Mouse (Mus musculus) stomach, embryonic 16.5 days (tissue): ENCODE measurements around the gene Col5a1. TPM values are rescaled to one million over a fixed set of nuclear protein-coding genes. Genes with fewer than 3 reads are reported as not detected.

Experiments used
- ATAC-seq: fragments of 200-750 bp; cut with Nextera tagmentation; 2 replicates; pipeline ENCODE4 v1.8.0; 2017; ENCODE audit warnings: moderate number of reproducible peaks, moderate TSS enrichment; ENCODE audit not compliant: insufficient read depth, low FRiP score
- H3K27ac ChIP-seq: fragments of 300-500 bp; sonication (generic); 2 replicates; pipeline ENCODE4 v1.5.1; 2014; ENCODE audit warnings: low read length
- H3K27me3 ChIP-seq: fragments of 300-500 bp; sonication (generic); 2 replicates; pipeline ENCODE4 v1.6.1; 2014; ENCODE audit warnings: low read length, control low read depth, mixed read lengths; ENCODE audit not compliant: control insufficient read depth, insufficient read depth
- H3K36me3 ChIP-seq: fragments of 300-500 bp; sonication (generic); 2 replicates; pipeline ENCODE4 v1.6.1; 2014; ENCODE audit warnings: low read length; ENCODE audit not compliant: control insufficient read depth, insufficient read depth
- H3K4me1 ChIP-seq: fragments of 300-500 bp; sonication (generic); 2 replicates; pipeline ENCODE4 v1.6.1; 2014; ENCODE audit warnings: low read length, control low read depth, mixed read lengths; ENCODE audit not compliant: control insufficient read depth, insufficient read depth
- H3K4me2 ChIP-seq: fragments of 300-500 bp; sonication (generic); 2 replicates; pipeline ENCODE4 v1.6.1; 2014; ENCODE audit warnings: low read depth, low read length, mixed read lengths
- H3K4me3 ChIP-seq: fragments of 300-500 bp; sonication (generic); replicated peaks from 2 replicates; pipeline ENCODE4 v1.5.1; 2014; ENCODE audit warnings: mild to moderate bottlenecking, low read length
- H3K9ac ChIP-seq: fragments of 300-500 bp; sonication (generic); 2 replicates; pipeline ENCODE4 v1.6.1; 2014; ENCODE audit warnings: low read length
- H3K9me3 ChIP-seq: fragments of 300-500 bp; sonication (generic); replicated peaks from 2 replicates; pipeline ENCODE4 v1.6.1; 2016; ENCODE audit warnings: low read length, control low read depth; ENCODE audit not compliant: control insufficient read depth
- WGBS: fragments of 180-500 bp; shearing (Covaris S2); extraction: QIAGEN DNeasy Blood & Tissue Kit; methylation state at CpG from one replicate; pipeline ENCODE4 v1.1.7; 2014; 5-methylcytosine and 5-hydroxymethylcytosine counted together
- polyA plus RNA-seq: library from polyadenylated mRNA; unstranded; fragments of >200 nt; fragmentation: Nextera tagmentation; extraction: Ambion mirVana; gene quantifications from 2 replicates; pipeline ENCODE4 v1.2.1, GENCODE M21; 2015

The Col5a1 gene
- 146 and 158 TPM in 2 replicates for polyA plus RNA-seq

GRCm38 (mm10) chr2:27886148-27886551, at the start of gene Col5a1:
Gene Col5a1 (plus strand): TSS chr2:27886425.
- peak within 1 kb of the TSS; percentile 89 for H3K9ac ChIP-seq
- peak within 1 kb of the TSS; percentile 71 for H3K4me3 ChIP-seq
- no peaks in the 10 kb centered on the region for H3K36me3 ChIP-seq
- peak; percentile 89 for ATAC-seq
- peak within 1 kb of the TSS; percentile 74 for H3K4me2 ChIP-seq
- under 1% methylated on average over 34 of the region's 45 CpGs for WGBS
- peaks cover 25% of the 10 kb centered on the region for H3K4me1 ChIP-seq
- peak within 1 kb of the TSS; percentile 94 for H3K27ac ChIP-seq
- no peaks in the 10 kb centered on the region for H3K27me3 ChIP-seq
- no peaks in the 10 kb centered on the region for H3K9me3 ChIP-seq

- no peak for ATAC-seq
- Histone ChIP-seq H3K4me2 (no peak overlapping the region), H3K9ac (no peak overlapping the region), H3K27me3 (no peaks in the 10 kb centered on the region), H3K4me1 (peaks cover 29% of the 10 kb centered on the region), H3K27ac (no peak overlapping the region), H3K4me3 (no peak overlapping the region), H3K9me3 (no peaks in the 10 kb centered on the region), H3K36me3 (no peaks in the 10 kb centered on the region)
- 83% methylated on average over 9 of the region's 9 CpGs for WGBS
These were observed 48.1 kb upstream of the Col5a1 start for GRCm38 (mm10) chr2:27838112-27838511.

- H3K27ac ChIP-seq: peak overlapping the region; percentile 44; the same call in 1 of the 2 replicates
- no peaks in the 10 kb centered on the region for H3K36me3 ChIP-seq
- H3K4me1 ChIP-seq: peaks cover 13% of the 10 kb centered on the region
- no peaks in the 10 kb centered on the region for H3K27me3 ChIP-seq
- H3K9ac ChIP-seq: no peak overlapping the region
- WGBS: 40% methylated on average over 3 of the region's 3 CpGs
- no peak for ATAC-seq
- H3K4me2 ChIP-seq: no peak overlapping the region
- H3K4me3 ChIP-seq: no peak overlapping the region
- H3K9me3 ChIP-seq: no peaks in the 10 kb centered on the region
These were observed 45.3 kb upstream of the Col5a1 start for GRCm38 (mm10) chr2:27840890-27841289.

GRCm38 (mm10) chr2:27842893-27843292, 43.3 kb upstream of the Col5a1 start:
- Histone ChIP-seq H3K27ac (no peak overlapping the region), H3K4me2 (no peak overlapping the region), H3K27me3 (no peaks in the 10 kb centered on the region), H3K4me1 (peaks cover 7% of the 10 kb centered on the region; the same call in 1 of the 2 replicates), H3K36me3 (no peaks in the 10 kb centered on the region), H3K9ac (no peak overlapping the region), H3K9me3 (no peaks in the 10 kb centered on the region), H3K4me3 (no peak overlapping the region)
- 70% methylated on average over 13 of the region's 13 CpGs for WGBS
- ATAC-seq: no peak

- H3K4me3 ChIP-seq: no peak overlapping the region
- no peak overlapping the region for H3K4me2 ChIP-seq
- no peaks in the 10 kb centered on the region for H3K27me3 ChIP-seq
- no peaks in the 10 kb centered on the region for H3K36me3 ChIP-seq
- 79% methylated on average over 4 of the region's 4 CpGs for WGBS
- no peak overlapping the region for H3K9ac ChIP-seq
- peaks cover 7% of the 10 kb centered on the region; the same call in 1 of the 2 replicates for H3K4me1 ChIP-seq
- H3K9me3 ChIP-seq: no peaks in the 10 kb centered on the region
- no peak overlapping the region for H3K27ac ChIP-seq
- ATAC-seq: no peak
These were observed 41.3 kb upstream of the Col5a1 start for GRCm38 (mm10) chr2:27844885-27845284.

- WGBS: 49% methylated on average over 5 of the region's 5 CpGs
- peak overlapping the region; percentile 7; the same call in 1 of the 2 replicates for H3K9ac ChIP-seq
These were observed 39.2 kb upstream of the Col5a1 start for GRCm38 (mm10) chr2:27847001-27847400.

GRCm38 (mm10) chr2:27847851-27848435, 38.3 kb upstream of the Col5a1 start:
- Histone ChIP-seq H3K9me3 (no peaks in the 10 kb centered on the region), H3K4me3 (no peak overlapping the region), H3K4me1 (no peaks in the 10 kb centered on the region; the same call in 1 of the 2 replicates), H3K27ac (peak overlapping the region; percentile 78), H3K36me3 (no peaks in the 10 kb centered on the region), H3K4me2 (no peak overlapping the region), H3K27me3 (no peaks in the 10 kb centered on the region), H3K9ac (no peak overlapping the region)
- ATAC-seq: no peak
- WGBS: 57% methylated on average over 7 of the region's 7 CpGs

More at GRCm38 (mm10) chr2:27847001-27847400, 39.2 kb upstream of the Col5a1 start:
- no peaks in the 10 kb centered on the region for H3K36me3 ChIP-seq
- H3K27ac ChIP-seq: peak overlapping the region; percentile 78; the same call in 1 of the 2 replicates
- no peak for ATAC-seq
- no peaks in the 10 kb centered on the region for H3K27me3 ChIP-seq
- H3K4me1 ChIP-seq: no peaks in the 10 kb centered on the region; the same call in 1 of the 2 replicates
- H3K9me3 ChIP-seq: no peaks in the 10 kb centered on the region
- no peak overlapping the region for H3K4me2 ChIP-seq
- no peak overlapping the region for H3K4me3 ChIP-seq

- Histone ChIP-seq H3K9me3 (no peaks in the 10 kb centered on the region), H3K4me3 (no peak overlapping the region), H3K4me2 (no peak overlapping the region), H3K4me1 (no peaks in the 10 kb centered on the region; the same call in 1 of the 2 replicates), H3K36me3 (no peaks in the 10 kb centered on the region), H3K27ac (peak overlapping the region; percentile 78), H3K27me3 (no peaks in the 10 kb centered on the region), H3K9ac (no peak overlapping the region)
- WGBS: 36% methylated on average over 5 of the region's 5 CpGs
- ATAC-seq: peak; percentile 84
These were observed 37.8 kb upstream of the Col5a1 start for GRCm38 (mm10) chr2:27848466-27848865.

GRCm38 (mm10) chr2:27858348-27858903, 27.8 kb upstream of the Col5a1 start:
- Histone ChIP-seq H3K4me3 (no peak overlapping the region), H3K9ac (peak overlapping the region; percentile 20; the same call in 1 of the 2 replicates), H3K36me3 (no peaks in the 10 kb centered on the region), H3K27ac (peak overlapping the region; percentile 80), H3K27me3 (no peaks in the 10 kb centered on the region), H3K9me3 (no peaks in the 10 kb centered on the region), H3K4me2 (no peak overlapping the region), H3K4me1 (peaks cover 15% of the 10 kb centered on the region)
- 26% methylated on average over 9 of the region's 9 CpGs for WGBS
- peak; percentile 79; the same call in 1 of the 2 replicates for ATAC-seq
